Mouse (Mus musculus) macrophage (primary cell): ENCODE data around the gene Tmem104. TPM values are rescaled to one million over a fixed set of nuclear protein-coding genes. Genes with fewer than 3 reads are reported as not detected.

ENCODE experiments used
- H3K27ac ChIP-seq: fragments of 350-480 bp; formaldehyde crosslinking; 2 replicates; pipeline ENCODE4 v1.9.0; 2021
- H3K36me3 ChIP-seq: fragments of 350-480 bp; formaldehyde crosslinking; 2 replicates; pipeline ENCODE4 v1.9.0; 2021; ENCODE audit errors: inconsistent target
- H3K4me3 ChIP-seq: fragments of 350-480 bp; formaldehyde crosslinking; 2 replicates; pipeline ENCODE4 v1.9.0; 2021; ENCODE audit errors: inconsistent target
- H3K79me2 ChIP-seq: fragments of 350-480 bp; formaldehyde crosslinking; 2 replicates; pipeline ENCODE4 v1.9.0; 2021; ENCODE audit errors: inconsistent target
- WGBS: methylation state at CpG from one replicate; pipeline ENCODE4 v1.1.7; 2026; ENCODE audit warnings: inconsistent platforms; ENCODE audit not compliant: missing documents; 5-methylcytosine and 5-hydroxymethylcytosine counted together
- polyA plus RNA-seq: library from polyadenylated mRNA; stranded (reverse); fragments of 250-400 nt; gene quantifications from 3 replicates; pipeline ENCODE4 v1.2.4, GENCODE M21; 2018; ENCODE audit warnings: inconsistent platforms

Tmem104 gene
- polyA plus RNA-seq, 1 experiment from 2014 or later = 149 TPM

GRCm38 (mm10) chr11:115241402-115241801 is 54.1 kb downstream of the Tmem104 start:
- peaks cover 5% of the 10 kb centered on the region; the same call in 1 of the 2 replicates for H3K79me2 ChIP-seq
- no peak overlapping the region for H3K4me3 ChIP-seq
- peaks cover 94% of the 10 kb centered on the region for H3K36me3 ChIP-seq
- no peak overlapping the region for H3K27ac ChIP-seq
- WGBS = 86% methylated on average over 11 of the region's 11 CpGs

GRCm38 (mm10) chr11:115242746-115243145 is 55.5 kb downstream of the Tmem104 start:
- no peak overlapping the region for H3K27ac ChIP-seq
- no peaks in the 10 kb centered on the region; the same call in 1 of the 2 replicates for H3K79me2 ChIP-seq
- peaks cover 81% of the 10 kb centered on the region for H3K36me3 ChIP-seq
- H3K4me3 ChIP-seq = no peak overlapping the region
- 100% methylated on average over 3 of the region's 3 CpGs for WGBS

- WGBS = 95% methylated on average over 11 of the region's 12 CpGs
- Histone ChIP-seq H3K79me2 (no peaks in the 10 kb centered on the region; the same call in 1 of the 2 replicates), H3K36me3 (peaks cover 71% of the 10 kb centered on the region), H3K4me3 (no peak overlapping the region), H3K27ac (no peak overlapping the region)
Measured at GRCm38 (mm10) chr11:115243783-115244182, 56.5 kb downstream of the Tmem104 start.

GRCm38 (mm10) chr11:115244840-115245239 is 57.6 kb downstream of the Tmem104 start:
- H3K36me3 ChIP-seq = peaks cover 60% of the 10 kb centered on the region
- H3K79me2 ChIP-seq = no peaks in the 10 kb centered on the region; the same call in 1 of the 2 replicates
- WGBS = 94% methylated on average over 8 of the region's 8 CpGs
- no peak overlapping the region for H3K27ac ChIP-seq
- H3K4me3 ChIP-seq = no peak overlapping the region

GRCm38 (mm10) chr11:115246386-115246785 is 59.1 kb downstream of the Tmem104 start:
- no peak overlapping the region for H3K4me3 ChIP-seq
- H3K36me3 ChIP-seq = peaks cover 45% of the 10 kb centered on the region
- WGBS = 67% methylated on average over 8 of the region's 8 CpGs
- H3K27ac ChIP-seq = no peak overlapping the region
- H3K79me2 ChIP-seq = no peaks in the 10 kb centered on the region; the same call in 1 of the 2 replicates

- no peaks in the 10 kb centered on the region; the same call in 1 of the 2 replicates for H3K79me2 ChIP-seq
- peaks cover 36% of the 10 kb centered on the region for H3K36me3 ChIP-seq
- H3K27ac ChIP-seq = no peak overlapping the region
- WGBS = 19% methylated on average over 2 of the region's 3 CpGs
- H3K4me3 ChIP-seq = no peak overlapping the region
Measured at GRCm38 (mm10) chr11:115247240-115247639, 60.0 kb downstream of the Tmem104 start.

- H3K79me2 ChIP-seq = no peaks in the 10 kb centered on the region; the same call in 1 of the 2 replicates
- H3K36me3 ChIP-seq = peaks cover 29% of the 10 kb centered on the region
- WGBS = 48% methylated on average over 6 of the region's 6 CpGs
- H3K4me3 ChIP-seq = no peak overlapping the region
- no peak overlapping the region for H3K27ac ChIP-seq
Measured at GRCm38 (mm10) chr11:115247945-115248344, 60.7 kb downstream of the Tmem104 start.

- Histone ChIP-seq H3K36me3 (peaks cover 10% of the 10 kb centered on the region; the same call in 1 of the 2 replicates), H3K79me2 (no peaks in the 10 kb centered on the region), H3K4me3 (no peak overlapping the region), H3K27ac (no peak overlapping the region)
- WGBS = 4% methylated on average over 63 of the region's 63 CpGs
Measured at GRCm38 (mm10) chr11:115249721-115250404, 62.6 kb downstream of the Tmem104 start.

- H3K27ac ChIP-seq = no peak overlapping the region
- H3K4me3 ChIP-seq = no peak overlapping the region
- WGBS = 9% methylated on average over 36 of the region's 36 CpGs
- H3K79me2 ChIP-seq = no peaks in the 10 kb centered on the region
- H3K36me3 ChIP-seq = peaks cover 4% of the 10 kb centered on the region; the same call in 1 of the 2 replicates
Measured at GRCm38 (mm10) chr11:115250405-115251090, 63.3 kb downstream of the Tmem104 start.

GRCm38 (mm10) chr11:115251258-115251657 is 64.0 kb downstream of the Tmem104 start:
- no peaks in the 10 kb centered on the region for H3K79me2 ChIP-seq
- H3K27ac ChIP-seq = no peak overlapping the region
- WGBS = 83% methylated on average over 3 of the region's 3 CpGs
- no peak overlapping the region for H3K4me3 ChIP-seq
- no peaks in the 10 kb centered on the region for H3K36me3 ChIP-seq

- no peaks in the 10 kb centered on the region for H3K36me3 ChIP-seq
- no peak overlapping the region for H3K27ac ChIP-seq
- no peak overlapping the region for H3K4me3 ChIP-seq
- H3K79me2 ChIP-seq = no peaks in the 10 kb centered on the region
- 23% methylated on average over 35 of the region's 59 CpGs for WGBS
Measured at GRCm38 (mm10) chr11:115257775-115258510, 70.7 kb downstream of the Tmem104 start.

GRCm38 (mm10) chr11:115259134-115259533 is 71.8 kb downstream of the Tmem104 start:
- Histone ChIP-seq H3K36me3 (no peaks in the 10 kb centered on the region), H3K4me3 (no peak overlapping the region), H3K27ac (no peak overlapping the region), H3K79me2 (no peaks in the 10 kb centered on the region)
- WGBS = 91% methylated on average over 4 of the region's 4 CpGs

- no peak overlapping the region for H3K4me3 ChIP-seq
- no peaks in the 10 kb centered on the region for H3K36me3 ChIP-seq
- H3K27ac ChIP-seq = no peak overlapping the region
- no peaks in the 10 kb centered on the region for H3K79me2 ChIP-seq
- 93% methylated on average over 11 of the region's 11 CpGs for WGBS
Measured at GRCm38 (mm10) chr11:115262954-115263353, 75.7 kb downstream of the Tmem104 start.

- Histone ChIP-seq H3K4me3 (no peak overlapping the region), H3K27ac (no peak overlapping the region), H3K79me2 (no peaks in the 10 kb centered on the region), H3K36me3 (no peaks in the 10 kb centered on the region)
- WGBS = 81% methylated on average over 7 of the region's 7 CpGs
Measured at GRCm38 (mm10) chr11:115264136-115264861, 77.0 kb downstream of the Tmem104 start.
